Mouse (Mus musculus) hindbrain, embryonic 14.5 days (tissue): ENCODE data around the gene Pi4ka. TPM values are rescaled to one million over a fixed set of nuclear protein-coding genes. Genes with fewer than 3 reads are reported as not detected.

ENCODE experiments used
- ATAC-seq: fragments of 200-750 bp; cut with Nextera tagmentation; 2 replicates; pipeline ENCODE4 v1.8.0; 2017; ENCODE audit warnings: moderate number of reproducible peaks, mild to moderate bottlenecking, moderate TSS enrichment, moderate library complexity; ENCODE audit not compliant: low FRiP score
- DNase-seq: peaks from one replicate; pipeline ENCODE4 v3.0.0-alpha.2; 2015; ENCODE audit warnings: low spot score
- H3K27ac ChIP-seq: fragments of 300-500 bp; sonication (generic); 2 replicates; pipeline ENCODE4 v1.5.1; 2014; ENCODE audit warnings: mild to moderate bottlenecking, moderate library complexity
- H3K27me3 ChIP-seq: fragments of 300-500 bp; sonication (generic); 2 replicates; pipeline ENCODE4 v1.6.1; 2014; ENCODE audit warnings: mild to moderate bottlenecking, low read length, mixed read lengths; ENCODE audit not compliant: control insufficient read depth, insufficient read depth
- H3K36me3 ChIP-seq: fragments of 300-500 bp; sonication (generic); replicated peaks from 2 replicates; pipeline ENCODE4 v1.6.1; 2014; ENCODE audit not compliant: control insufficient read depth, insufficient read depth
- H3K4me1 ChIP-seq: fragments of 300-500 bp; sonication (generic); replicated peaks from 2 replicates; pipeline ENCODE4 v1.6.1; 2014; ENCODE audit warnings: antibody characterized with exemption, low read length, mixed read lengths; ENCODE audit not compliant: control insufficient read depth, insufficient read depth
- H3K4me2 ChIP-seq: fragments of 300-500 bp; sonication (generic); replicated peaks from 2 replicates; pipeline ENCODE4 v1.6.1; 2014; ENCODE audit warnings: mild to moderate bottlenecking, moderate library complexity
- H3K4me3 ChIP-seq: fragments of 300-500 bp; sonication (generic); replicated peaks from 2 replicates; pipeline ENCODE4 v1.5.1; 2014; ENCODE audit warnings: mild to moderate bottlenecking, low read length
- H3K9ac ChIP-seq: fragments of 300-500 bp; sonication (generic); 2 replicates; pipeline ENCODE4 v1.6.1; 2014
- H3K9me3 ChIP-seq: fragments of 300-500 bp; sonication (generic); 2 replicates; pipeline ENCODE4 v1.6.1; 2016; ENCODE audit warnings: low read length; ENCODE audit not compliant: control insufficient read depth
- WGBS: fragments of 180-500 bp; shearing (Covaris S2); extraction: QIAGEN DNeasy Blood & Tissue Kit; methylation state at CpG from one replicate; pipeline ENCODE4 v1.1.7; 2014; 5-methylcytosine and 5-hydroxymethylcytosine counted together
- polyA plus RNA-seq: library from polyadenylated mRNA; unstranded; fragments of >200 nt; fragmentation: Nextera tagmentation; extraction: Ambion mirVana; gene quantifications from 2 replicates; pipeline ENCODE4 v1.2.1, GENCODE M21; 2014

Gene Pi4ka
- polyA plus RNA-seq, 1 experiment from 2014 or later, result 70.9 TPM

GRCm38 (mm10) chr16:17252841-17253240 lies 153.3 kb downstream of the Pi4ka start:
- WGBS, result 66% methylated on average over 7 of the region's 7 CpGs
- Histone ChIP-seq H3K4me1 (peaks cover 30% of the 10 kb centered on the region), H3K36me3 (peaks cover 21% of the 10 kb centered on the region), H3K9ac (no peak overlapping the region), H3K4me2 (no peak overlapping the region), H3K27ac (no peak overlapping the region), H3K4me3 (no peak overlapping the region), H3K9me3 (no peaks in the 10 kb centered on the region), H3K27me3 (no peaks in the 10 kb centered on the region)
- no peak for ATAC-seq
- DNase-seq, result no peak

- no peak overlapping the region for H3K27ac ChIP-seq
- no peak overlapping the region for H3K4me2 ChIP-seq
- H3K36me3 ChIP-seq, result peaks cover 14% of the 10 kb centered on the region
- DNase-seq, result no peak
- H3K9me3 ChIP-seq, result no peaks in the 10 kb centered on the region
- H3K9ac ChIP-seq, result no peak overlapping the region
- H3K27me3 ChIP-seq, result no peaks in the 10 kb centered on the region
- no peak for ATAC-seq
- H3K4me1 ChIP-seq, result peaks cover 30% of the 10 kb centered on the region
- H3K4me3 ChIP-seq, result no peak overlapping the region
- 79% methylated on average over 3 of the region's 3 CpGs for WGBS
Measured at GRCm38 (mm10) chr16:17252086-17252726, 153.9 kb downstream of the Pi4ka start.

- H3K36me3 ChIP-seq, result peaks cover 8% of the 10 kb centered on the region; the same call in 1 of the 2 replicates
- ATAC-seq, result 0 out of 2 replicates have a peak, but pooled peaks have one; percentile 4
- WGBS, result 62% methylated on average over 3 of the region's 3 CpGs
- H3K27me3 ChIP-seq, result no peaks in the 10 kb centered on the region
- no peak overlapping the region for H3K4me2 ChIP-seq
- H3K27ac ChIP-seq, result no peak overlapping the region
- peaks cover 30% of the 10 kb centered on the region for H3K4me1 ChIP-seq
- H3K9me3 ChIP-seq, result no peaks in the 10 kb centered on the region
- no peak overlapping the region for H3K4me3 ChIP-seq
- peak; percentile 64 for DNase-seq
- H3K9ac ChIP-seq, result no peak overlapping the region
Measured at GRCm38 (mm10) chr16:17251539-17251938, 154.6 kb downstream of the Pi4ka start.

- 75% methylated on average over 6 of the region's 6 CpGs for WGBS
- H3K4me2 ChIP-seq, result no peak overlapping the region
- H3K36me3 ChIP-seq, result no peaks in the 10 kb centered on the region
- H3K9me3 ChIP-seq, result no peaks in the 10 kb centered on the region
- no peaks in the 10 kb centered on the region for H3K27me3 ChIP-seq
- ATAC-seq (no peak), DNase-seq (no peak)
- no peak overlapping the region for H3K27ac ChIP-seq
- H3K4me1 ChIP-seq, result peaks cover 28% of the 10 kb centered on the region
- no peak overlapping the region for H3K4me3 ChIP-seq
- H3K9ac ChIP-seq, result no peak overlapping the region
Measured at GRCm38 (mm10) chr16:17249135-17249534, 157.0 kb downstream of the Pi4ka start.

GRCm38 (mm10) chr16:17247727-17248126 lies 158.4 kb downstream of the Pi4ka start:
- no peak overlapping the region for H3K4me2 ChIP-seq
- ATAC-seq, result no peak
- H3K4me1 ChIP-seq, result peaks cover 14% of the 10 kb centered on the region
- H3K9ac ChIP-seq, result no peak overlapping the region
- no peaks in the 10 kb centered on the region for H3K36me3 ChIP-seq
- H3K27me3 ChIP-seq, result no peaks in the 10 kb centered on the region
- no peak overlapping the region for H3K27ac ChIP-seq
- WGBS, result 72% methylated on average over 4 of the region's 4 CpGs
- peak; percentile 26 for DNase-seq
- H3K9me3 ChIP-seq, result no peaks in the 10 kb centered on the region
- no peak overlapping the region for H3K4me3 ChIP-seq

GRCm38 (mm10) chr16:17244996-17245395 lies 161.1 kb downstream of the Pi4ka start:
- Histone ChIP-seq H3K27me3 (no peaks in the 10 kb centered on the region), H3K4me2 (no peak overlapping the region), H3K4me1 (no peaks in the 10 kb centered on the region), H3K36me3 (no peaks in the 10 kb centered on the region), H3K27ac (no peak overlapping the region), H3K9me3 (no peaks in the 10 kb centered on the region), H3K4me3 (no peak overlapping the region), H3K9ac (no peak overlapping the region)
- WGBS, result 75% methylated on average over 1 of the region's 1 CpGs
- DNase-seq (no peak), ATAC-seq (no peak)

GRCm38 (mm10) chr16:17243731-17244130 lies 162.4 kb downstream of the Pi4ka start:
- no peak for DNase-seq
- H3K4me2 ChIP-seq, result no peak overlapping the region
- no peak for ATAC-seq
- no peaks in the 10 kb centered on the region for H3K27me3 ChIP-seq
- no peak overlapping the region for H3K27ac ChIP-seq
- H3K4me3 ChIP-seq, result no peak overlapping the region
- 0 out of 2 replicates have a peak, but pooled peaks cover 4% of the 10 kb centered on the region for H3K4me1 ChIP-seq
- no peaks in the 10 kb centered on the region for H3K9me3 ChIP-seq
- no peak overlapping the region for H3K9ac ChIP-seq
- 63% methylated on average over 1 of the region's 1 CpGs for WGBS
- H3K36me3 ChIP-seq, result no peaks in the 10 kb centered on the region

- no peak overlapping the region for H3K9ac ChIP-seq
Measured at GRCm38 (mm10) chr16:17239409-17239808, 166.7 kb downstream of the Pi4ka start.

GRCm38 (mm10) chr16:17237634-17238033 lies 168.5 kb downstream of the Pi4ka start:
- H3K27ac ChIP-seq, result no peak overlapping the region
- WGBS, result 94% methylated on average over 3 of the region's 3 CpGs
- peaks cover 26% of the 10 kb centered on the region for H3K4me1 ChIP-seq
- no peak overlapping the region for H3K9ac ChIP-seq
- no peak for DNase-seq
- no peaks in the 10 kb centered on the region for H3K9me3 ChIP-seq
- no peaks in the 10 kb centered on the region for H3K36me3 ChIP-seq
- no peak overlapping the region for H3K4me2 ChIP-seq
- no peak for ATAC-seq
- no peak overlapping the region for H3K4me3 ChIP-seq
- H3K27me3 ChIP-seq, result no peaks in the 10 kb centered on the region

More at GRCm38 (mm10) chr16:17239409-17239808, 166.7 kb downstream of the Pi4ka start:
- Histone ChIP-seq H3K36me3 (no peaks in the 10 kb centered on the region), H3K27ac (no peak overlapping the region), H3K27me3 (no peaks in the 10 kb centered on the region), H3K4me3 (no peak overlapping the region), H3K4me1 (peaks cover 25% of the 10 kb centered on the region), H3K9me3 (no peaks in the 10 kb centered on the region), H3K4me2 (no peak overlapping the region)
- WGBS, result 75% methylated on average over 2 of the region's 2 CpGs
- ATAC-seq, result no peak
- DNase-seq, result no peak
